Mouse (Mus musculus) retina, adult 2 months (tissue): ENCODE measurements around the gene Shisa7.
"Not testable (repeated sequence)": the region's sequence is repeated elsewhere in the genome, so short reads cannot be mapped to it uniquely, and the experiment has no call there.

Experiments
- DNase-seq: peaks from one replicate; pipeline ENCODE4 v3.0.0-alpha.2; 2012; ENCODE audit warnings: low read depth, low spot score

Gene Shisa7

GRCm38 (mm10) chr7:4844245-4844916 is at the start of gene Shisa7:
Shisa7 (minus strand) TSS chr7:4844696.
- no peak for DNase-seq

DNA sequence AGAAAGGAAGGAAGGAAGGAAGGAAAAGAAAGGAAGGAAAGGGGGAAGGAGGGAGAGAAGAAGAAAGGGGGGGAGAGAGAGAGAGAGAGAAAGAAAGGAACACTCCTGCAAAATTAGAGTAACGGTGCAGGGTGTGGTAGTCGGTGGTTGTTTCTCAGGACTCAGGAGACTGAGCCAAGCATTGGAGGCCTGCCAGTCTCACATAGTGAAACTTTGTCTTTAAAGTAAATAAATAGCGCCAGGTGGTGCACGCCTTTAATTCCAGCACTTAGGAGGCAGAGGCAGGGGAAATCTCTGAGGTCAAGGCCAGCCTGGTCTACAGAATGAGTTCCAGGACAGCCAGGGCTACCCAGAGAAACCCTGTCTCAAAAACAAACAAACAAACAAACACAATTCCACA is 42.2 kb upstream of the Shisa7 start:
- DNase-seq, result no peak

DNA sequence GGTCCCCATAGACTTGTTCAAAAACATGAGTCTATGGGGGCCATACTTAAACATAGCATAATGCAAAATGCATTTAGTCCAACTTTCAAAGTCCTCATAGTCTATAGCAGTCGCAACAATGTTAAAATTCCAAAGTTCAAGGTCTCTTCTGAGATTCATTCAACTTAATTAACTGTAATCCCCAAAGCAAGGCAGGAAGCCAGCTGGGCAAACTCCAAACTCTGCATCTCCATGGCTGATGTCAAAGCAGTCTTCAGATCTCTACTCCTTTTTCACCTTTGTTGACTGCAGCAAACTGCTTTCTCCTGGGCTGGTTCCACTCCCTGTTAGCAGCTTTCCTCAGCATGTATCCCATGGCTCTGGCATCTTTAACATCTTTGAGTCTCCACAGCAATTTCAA is 34.5 kb upstream of the Shisa7 start:
- DNase-seq, result not testable (repeated sequence)

DNA sequence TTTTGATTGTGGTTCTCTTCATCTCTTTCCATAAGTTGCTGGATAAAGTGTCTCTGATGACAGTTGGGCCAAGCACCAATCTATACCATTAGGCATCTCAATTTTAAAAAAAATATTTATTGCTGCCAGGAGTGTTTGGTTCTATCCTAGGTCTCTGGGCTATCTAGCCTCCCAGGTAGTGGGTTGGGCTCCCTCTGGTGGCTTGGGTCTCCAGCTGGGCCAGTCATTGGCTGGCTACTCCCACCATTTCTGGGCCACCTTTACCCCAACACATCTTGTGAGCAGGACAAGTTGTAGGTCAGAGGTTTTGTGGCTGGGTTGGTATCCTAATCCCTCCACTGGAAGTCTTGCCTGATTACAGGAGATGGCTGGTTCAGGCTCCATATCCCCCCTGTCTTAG is 33.7 kb upstream of the Shisa7 start:
- no peak for DNase-seq

DNA sequence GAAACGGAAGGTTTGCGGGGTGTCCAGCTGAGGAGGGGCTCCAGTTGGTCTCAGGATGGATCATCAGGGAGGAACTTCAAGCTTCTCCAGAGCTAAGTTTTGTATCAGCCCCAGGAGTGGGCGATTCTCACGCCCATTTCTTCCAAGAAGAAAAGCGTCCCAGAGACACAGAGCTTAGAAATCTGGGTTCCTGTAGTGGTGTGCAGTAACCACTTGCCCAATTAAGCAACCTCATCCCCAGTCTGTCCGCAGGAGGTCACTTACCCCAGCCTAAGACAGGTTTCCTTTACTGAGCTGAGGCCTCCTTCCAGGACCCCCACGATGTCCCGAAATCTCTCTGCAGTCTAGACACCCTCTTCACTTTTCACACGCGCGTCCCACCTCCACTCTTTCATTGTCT is 32.7 kb upstream of the Shisa7 start:
- no peak for DNase-seq

GRCm38 (mm10) chr7:4876753-4877221 is 32.3 kb upstream of the Shisa7 start, which contains the start of gene Isoc2a:
Isoc2a (plus strand) TSS chr7:4877153.
- DNase-seq, result peak; percentile 83

- no peak for DNase-seq
These were observed 25.6 kb upstream of the Shisa7 start, which contains the start of gene Isoc2b for GRCm38 (mm10) chr7:4870133-4870532. Isoc2b (minus strand) TSS chr7:4870258.

- peak; percentile 72 for DNase-seq
These were observed 22.2 kb upstream of the Shisa7 start for GRCm38 (mm10) chr7:4866631-4867180.

DNA sequence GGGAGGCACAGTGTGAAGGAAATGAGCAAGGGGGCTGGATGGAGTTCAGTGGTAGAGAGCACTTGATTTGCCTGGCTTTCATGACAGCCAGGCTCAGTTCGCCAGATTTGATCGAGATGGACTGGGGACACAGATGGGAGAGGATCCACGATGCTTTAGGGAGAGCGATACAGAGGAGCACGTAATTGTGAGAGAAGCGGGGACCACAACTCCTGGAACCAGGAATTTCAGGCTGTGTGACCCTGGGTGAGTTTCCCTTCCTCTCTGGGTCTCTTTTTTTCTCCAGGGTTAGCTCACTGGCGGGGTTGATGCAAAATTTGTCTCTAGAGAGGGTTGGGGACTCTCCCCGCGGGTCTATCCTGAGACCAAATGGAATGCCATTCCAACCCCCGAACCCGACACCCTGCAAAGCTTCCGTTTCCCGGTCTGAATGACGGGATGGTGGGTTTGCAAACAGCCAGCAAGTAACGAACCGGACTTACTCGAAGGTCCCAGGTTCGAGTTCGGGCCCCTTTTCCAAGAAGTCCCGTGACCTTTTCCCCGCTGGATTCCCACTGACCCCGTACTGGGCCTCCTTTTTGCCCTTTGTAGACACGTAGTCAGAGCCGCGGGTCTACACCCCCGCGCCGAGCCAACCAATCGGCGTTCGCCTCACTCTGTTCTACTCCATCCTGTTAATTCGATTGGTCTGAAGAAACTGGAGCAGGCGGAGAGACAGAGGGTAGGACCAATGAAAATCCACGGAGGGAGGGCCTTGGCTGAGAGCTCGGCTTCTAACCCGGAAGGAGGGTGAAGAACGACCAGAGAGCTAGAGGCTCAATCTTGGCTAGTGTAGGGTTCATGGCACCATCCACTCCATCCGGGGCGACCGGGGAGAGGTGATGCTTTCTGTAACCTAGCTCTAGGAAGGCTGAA is 21.3 kb upstream of the Shisa7 start:
- DNase-seq, result peak; percentile 90

GRCm38 (mm10) chr7:4865090-4865489 is 20.6 kb upstream of the Shisa7 start:
- no peak for DNase-seq

GRCm38 (mm10) chr7:4864130-4864845 is 19.8 kb upstream of the Shisa7 start:
- no peak for DNase-seq

- DNase-seq, result no peak
These were observed 19.1 kb upstream of the Shisa7 start for GRCm38 (mm10) chr7:4863541-4864080.

GRCm38 (mm10) chr7:4863041-4863440 is 18.5 kb upstream of the Shisa7 start:
- DNase-seq, result no peak

- not testable (repeated sequence) for DNase-seq
These were observed 16.4 kb upstream of the Shisa7 start for GRCm38 (mm10) chr7:4860926-4861325.

GRCm38 (mm10) chr7:4859418-4859978 is 15.0 kb upstream of the Shisa7 start:
- no peak for DNase-seq

DNA sequence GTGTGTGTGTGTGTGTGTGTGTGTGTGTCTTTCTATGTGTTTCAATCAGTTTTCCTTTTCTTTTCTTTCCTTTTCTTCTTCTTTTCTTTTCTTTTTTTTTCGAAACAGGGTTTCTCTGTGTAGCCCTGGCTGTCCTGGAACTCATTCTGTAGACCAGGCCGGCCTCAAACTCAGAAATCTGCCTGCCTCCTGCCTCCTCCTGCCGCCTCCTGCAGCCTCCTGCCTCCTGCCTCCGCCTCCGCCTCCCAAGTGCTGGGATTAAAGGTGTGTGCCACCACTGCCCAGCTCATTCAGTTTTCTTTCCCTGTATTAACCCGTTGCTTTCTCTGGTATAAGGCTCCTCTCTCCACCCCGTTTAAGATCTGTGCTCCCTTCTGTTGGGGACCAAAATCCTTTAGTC is 12.8 kb upstream of the Shisa7 start:
- DNase-seq, result no peak

GRCm38 (mm10) chr7:4856508-4856907 is 12.0 kb upstream of the Shisa7 start:
- DNase-seq, result no peak

DNA sequence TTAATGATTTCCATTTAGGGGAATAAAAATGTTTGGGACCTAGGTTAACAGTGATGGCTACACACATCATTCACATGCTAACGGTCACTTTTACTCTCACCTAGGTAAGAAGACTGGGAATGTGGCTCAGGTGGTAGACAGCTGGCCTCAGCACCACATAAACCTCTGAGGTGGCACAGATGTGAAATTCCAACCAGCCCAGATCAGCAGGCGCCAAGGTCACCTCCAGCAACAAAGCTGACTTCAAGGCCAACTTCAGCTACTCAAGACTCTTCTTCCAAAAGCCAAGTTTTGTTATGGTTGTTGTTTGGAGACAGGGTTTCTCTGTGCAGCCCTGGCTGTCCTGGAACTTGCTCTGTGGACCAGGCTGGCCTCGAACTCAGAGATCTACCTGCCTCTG is 9.1 kb upstream of the Shisa7 start:
- DNase-seq, result no peak

GRCm38 (mm10) chr7:4851315-4851688 is 6.8 kb upstream of the Shisa7 start:
- no peak for DNase-seq

GRCm38 (mm10) chr7:4850621-4851314 is 6.3 kb upstream of the Shisa7 start:
- no peak for DNase-seq
